Mouse (Mus musculus): Measurements from ENCODE around the gene Nit1. TPM values are rescaled to one million over a fixed set of nuclear protein-coding genes. Genes with fewer than 3 reads are reported as not detected.
A peak's percentile ranks its signal among the peaks of the same experiment; 100 is the strongest.

Gene Nit1
- total and polyA plus RNA-seq, 3 experiments: 39.5 to 51.4 (median 40.8) TPM

- Histone ChIP-seq H3K27ac (ENCODE audit: insufficient read depth, low read depth) (no peak overlapping the region), H3K9ac (ENCODE audit: insufficient read depth, low read depth) (peak overlapping the region; percentile 96; the same call in 1 of the 2 replicates), H3K36me3 (replicated peaks in 1 of 2; ENCODE audit: control insufficient read depth in 1 of 2, insufficient read depth in 1 of 2, low read length in 1 of 2) (peaks cover 17 to 28% of the 10 kb centered on the region in 2 experiments), H3K79me2 (replicated peaks; ENCODE audit: control insufficient read depth, extremely low read depth, insufficient read depth, poor library complexity, severe bottlenecking) (peaks cover 16% of the 10 kb centered on the region), H3K27me3 (replicated peaks) (no peaks in the 10 kb centered on the region), H3K4me2 (ENCODE audit: insufficient read depth, low read depth, poor library complexity, severe bottlenecking) (peak overlapping the region; percentile 48), H3K9me3 (replicated peaks; ENCODE audit: low read length) (no peaks in the 10 kb centered on the region), H3K4me1 (ENCODE audit: control insufficient read depth in 1 of 2, insufficient read depth in 2 of 2) (peaks cover under 1 to 25% of the 10 kb centered on the region in 2 experiments; a peak in 3 of 4 replicates), H3K4me3 (replicated peaks in 1 of 3; ENCODE audit: low read depth in 2 of 3, low read length in 2 of 3, poor library complexity in 1 of 3) (peak overlapping the region; percentile 76 to 78 (median 77))
- DNase-seq (ENCODE audit: extremely low read depth): no peak
- dilution Hi-C loops (cut with MboI; ENCODE audit: extremely low pct_ligation_motif_present, extremely low pct_unique_long_range_greater_than_20kb, low sequenced_read_pairs): no loop called here
- no peak for TF ChIP-seq USF1 (IDR thresholded peaks at IDR 0.05; ENCODE audit: low read depth, low read length)
- no peak for TF ChIP-seq RAD21 (IDR thresholded peaks at IDR 0.05; ENCODE audit: low read depth, low read length)
- TF ChIP-seq ZNF384 (IDR thresholded peaks at IDR 0.05; ENCODE audit: low read depth, low read length): no peak
- no peak for TF ChIP-seq MEF2A (IDR thresholded peaks at IDR 0.05; ENCODE audit: borderline replicate concordance, low read depth, low read length)
- in situ Hi-C loops (cut with MboI; ENCODE audit: low pct_ligation_motif_present, low pct_unique_long_range_greater_than_20kb, low sequenced_read_pairs): no loop called here
Observed at GRCm38 (mm10) chr1:171293351-171293750, 52.1 kb downstream of the Nit1 start.

- Histone ChIP-seq H3K4me2 (ENCODE audit: insufficient read depth, low read depth, poor library complexity, severe bottlenecking) (peak overlapping the region; percentile 75), H3K36me3 (replicated peaks in 1 of 2; ENCODE audit: control insufficient read depth in 1 of 2, insufficient read depth in 1 of 2, low read length in 1 of 2) (peaks cover 40 to 63% of the 10 kb centered on the region in 2 experiments), H3K9me3 (replicated peaks; ENCODE audit: low read length) (no peaks in the 10 kb centered on the region), H3K4me1 (ENCODE audit: control insufficient read depth in 1 of 2, insufficient read depth in 2 of 2) (peaks cover 5 to 39% of the 10 kb centered on the region in 2 experiments; a peak in 3 of 4 replicates), H3K9ac (ENCODE audit: insufficient read depth, low read depth) (no peak overlapping the region), H3K27ac (ENCODE audit: insufficient read depth, low read depth) (no peak overlapping the region), H3K4me3 (replicated peaks in 1 of 3; ENCODE audit: low read depth in 2 of 3, low read length in 2 of 3, poor library complexity in 1 of 3) (no peak overlapping the region), H3K27me3 (replicated peaks) (no peaks in the 10 kb centered on the region), H3K79me2 (replicated peaks; ENCODE audit: control insufficient read depth, extremely low read depth, insufficient read depth, poor library complexity, severe bottlenecking) (peaks cover 18% of the 10 kb centered on the region)
- dilution Hi-C loops (cut with MboI; ENCODE audit: extremely low pct_ligation_motif_present, extremely low pct_unique_long_range_greater_than_20kb, low sequenced_read_pairs) (no loop called here), in situ Hi-C loops (cut with MboI; ENCODE audit: low pct_ligation_motif_present, low pct_unique_long_range_greater_than_20kb, low sequenced_read_pairs) (no loop called here)
- TF ChIP-seq HCFC1 (IDR thresholded peaks at IDR 0.05; ENCODE audit: low read depth, low read length) (no peak), GABPA (IDR thresholded peaks at IDR 0.05; ENCODE audit: insufficient replicate concordance, low read depth, low read length) (no peak), MYC (IDR thresholded peaks at IDR 0.05; ENCODE audit: low read depth, low read length) (no peak), ZC3H11A (IDR thresholded peaks at IDR 0.05; ENCODE audit: low read depth, low read length) (no peak), USF2 (conservative IDR thresholded peaks at IDR 0.05; ENCODE audit: low read depth, low read length) (no peak), ELF1 (IDR thresholded peaks at IDR 0.05; ENCODE audit: low read depth, low read length) (no peak), TCF12 (IDR thresholded peaks at IDR 0.05; ENCODE audit: low read depth, low read length) (no peak), MAZ (IDR thresholded peaks at IDR 0.05; ENCODE audit: low read depth, low read length) (no peak)
- DNase-seq (ENCODE audit: extremely low read depth): no peak
Observed at GRCm38 (mm10) chr1:171288328-171288727, 57.1 kb downstream of the Nit1 start.

Other genes with a start within 250 kb of the Nit1 start
Only the 20 nearest of the 25 such genes appear.
- gene Pcp4l1, start 149.4 kb downstream of the Nit1 start, total RNA-seq (2012; rRNA removed): not detected in 2 replicates
- not detected in 2 replicates for gene Pcp4l1, start 149.4 kb downstream of the Nit1 start, total RNA-seq (2014; rRNA removed)
- not detected in 2 replicates for gene Pcp4l1, start 149.4 kb downstream of the Nit1 start, polyA plus RNA-seq (2012; ENCODE audit: insufficient read length, low read depth)
- 1.2 and 1.6 TPM in 2 replicates for gene Nr1i3, start 131.7 kb downstream of the Nit1 start, total RNA-seq (2012; rRNA removed)
- not detected in 2 replicates for gene Nr1i3, start 131.7 kb downstream of the Nit1 start, total RNA-seq (2014; rRNA removed)
- 0.10 and 0.23 TPM in 2 replicates for gene Nr1i3, start 131.7 kb downstream of the Nit1 start, polyA plus RNA-seq (2012; ENCODE audit: insufficient read length, low read depth)
- 37.1 and 37.6 TPM in 2 replicates for gene Tomm40l, start 123.1 kb downstream of the Nit1 start, total RNA-seq (2012; rRNA removed)
- 34.4 and 36.0 TPM in 2 replicates for gene Tomm40l, start 123.1 kb downstream of the Nit1 start, total RNA-seq (2014; rRNA removed)
- gene Tomm40l, start 123.1 kb downstream of the Nit1 start, polyA plus RNA-seq (2012; ENCODE audit: insufficient read length, low read depth): 24.7 and 32.8 TPM in 2 replicates
- 5.3 and 6.2 TPM in 2 replicates for gene Apoa2, start 120.6 kb downstream of the Nit1 start, total RNA-seq (2012; rRNA removed)
- gene Apoa2, start 120.6 kb downstream of the Nit1 start, total RNA-seq (2014; rRNA removed): 3.0 and 3.7 TPM in 2 replicates
- gene Apoa2, start 120.6 kb downstream of the Nit1 start, polyA plus RNA-seq (2012; ENCODE audit: insufficient read length, low read depth): 3.1 and 4.9 TPM in 2 replicates
- 10.1 and 13.6 TPM in 2 replicates for gene Fcer1g, start 111.3 kb downstream of the Nit1 start, total RNA-seq (2012; rRNA removed)
- gene Fcer1g, start 111.3 kb downstream of the Nit1 start, total RNA-seq (2014; rRNA removed): 22.7 and 31.3 TPM in 2 replicates
- 35.6 and 51.2 TPM in 2 replicates for gene Fcer1g, start 111.3 kb downstream of the Nit1 start, polyA plus RNA-seq (2012; ENCODE audit: insufficient read length, low read depth)
- gene Adamts4, start 95.2 kb downstream of the Nit1 start, total RNA-seq (2012; rRNA removed): 0.13 and 0.25 TPM in 2 replicates
- 0.04 and 0.08 TPM in 2 replicates for gene Adamts4, start 95.2 kb downstream of the Nit1 start, total RNA-seq (2014; rRNA removed)
- gene Adamts4, start 95.2 kb downstream of the Nit1 start, polyA plus RNA-seq (2012; ENCODE audit: insufficient read length, low read depth): 0.09 and 0.19 TPM in 2 replicates
- gene Ndufs2, start 94.3 kb downstream of the Nit1 start, total RNA-seq (2012; rRNA removed): 244 and 265 TPM in 2 replicates
- 239 and 242 TPM in 2 replicates for gene Ndufs2, start 94.3 kb downstream of the Nit1 start, total RNA-seq (2014; rRNA removed)
- 242 and 264 TPM in 2 replicates for gene Ndufs2, start 94.3 kb downstream of the Nit1 start, polyA plus RNA-seq (2012; ENCODE audit: insufficient read length, low read depth)
- gene B4galt3, start 75.3 kb downstream of the Nit1 start, total RNA-seq (2012; rRNA removed): 27.4 and 27.8 TPM in 2 replicates
- gene B4galt3, start 75.3 kb downstream of the Nit1 start, total RNA-seq (2014; rRNA removed): 18.3 and 19.3 TPM in 2 replicates
- gene B4galt3, start 75.3 kb downstream of the Nit1 start, polyA plus RNA-seq (2012; ENCODE audit: insufficient read length, low read depth): 23.1 TPM in 2 replicates
- 12.4 and 13.6 TPM in 2 replicates for gene Ppox, start 64.5 kb downstream of the Nit1 start, total RNA-seq (2012; rRNA removed)
- gene Ppox, start 64.5 kb downstream of the Nit1 start, total RNA-seq (2014; rRNA removed): 10.5 and 13.7 TPM in 2 replicates
- gene Ppox, start 64.5 kb downstream of the Nit1 start, polyA plus RNA-seq (2012; ENCODE audit: insufficient read length, low read depth): 13.9 and 15.1 TPM in 2 replicates
- 13.1 and 14.2 TPM in 2 replicates for gene Usp21, start 57.7 kb downstream of the Nit1 start, total RNA-seq (2012; rRNA removed)
- gene Usp21, start 57.7 kb downstream of the Nit1 start, total RNA-seq (2014; rRNA removed): 7.1 and 8.5 TPM in 2 replicates
- 34.3 and 37.6 TPM in 2 replicates for gene Usp21, start 57.7 kb downstream of the Nit1 start, polyA plus RNA-seq (2012; ENCODE audit: insufficient read length, low read depth)
- 98.4 and 120 TPM in 2 replicates for gene Ufc1, start 50.6 kb downstream of the Nit1 start, total RNA-seq (2012; rRNA removed)
- gene Ufc1, start 50.6 kb downstream of the Nit1 start, total RNA-seq (2014; rRNA removed): 115 and 121 TPM in 2 replicates
- gene Ufc1, start 50.6 kb downstream of the Nit1 start, polyA plus RNA-seq (2012; ENCODE audit: insufficient read length, low read depth): 71.4 and 76.2 TPM in 2 replicates
- 18.7 and 21.5 TPM in 2 replicates for gene Dedd, start 16.5 kb downstream of the Nit1 start, total RNA-seq (2012; rRNA removed)
- gene Dedd, start 16.5 kb downstream of the Nit1 start, total RNA-seq (2014; rRNA removed): 13.1 and 14.5 TPM in 2 replicates
- 34.5 and 35.8 TPM in 2 replicates for gene Dedd, start 16.5 kb downstream of the Nit1 start, polyA plus RNA-seq (2012; ENCODE audit: insufficient read length, low read depth)
- gene Pfdn2, start within 50 bp of the Nit1 start, total RNA-seq (2012; rRNA removed): 25.2 and 28.2 TPM in 2 replicates
- 32.3 and 33.0 TPM in 2 replicates for gene Pfdn2, start within 50 bp of the Nit1 start, total RNA-seq (2014; rRNA removed)
- 292 and 408 TPM in 2 replicates for gene Pfdn2, start within 50 bp of the Nit1 start, polyA plus RNA-seq (2012; ENCODE audit: insufficient read length, low read depth)
- gene Klhdc9, start 15.2 kb upstream of the Nit1 start, total RNA-seq (2012; rRNA removed): 0.08 and 0.13 TPM in 2 replicates
- gene Klhdc9, start 15.2 kb upstream of the Nit1 start, total RNA-seq (2014; rRNA removed): not detected in 2 replicates
- not detected in 2 replicates for gene Klhdc9, start 15.2 kb upstream of the Nit1 start, polyA plus RNA-seq (2012; ENCODE audit: insufficient read length, low read depth)
- 2.1 and 2.7 TPM in 2 replicates for gene Nectin4, start 24.5 kb upstream of the Nit1 start, total RNA-seq (2012; rRNA removed)
- gene Nectin4, start 24.5 kb upstream of the Nit1 start, total RNA-seq (2014; rRNA removed): 0.22 and 0.30 TPM in 2 replicates
- gene Nectin4, start 24.5 kb upstream of the Nit1 start, polyA plus RNA-seq (2012; ENCODE audit: insufficient read length, low read depth): 0.49 and 0.52 TPM in 2 replicates
- 70.8 and 81.4 TPM in 2 replicates for gene Arhgap30, start 43.3 kb upstream of the Nit1 start, total RNA-seq (2012; rRNA removed)
- 52.0 and 55.9 TPM in 2 replicates for gene Arhgap30, start 43.3 kb upstream of the Nit1 start, total RNA-seq (2014; rRNA removed)
- gene Arhgap30, start 43.3 kb upstream of the Nit1 start, polyA plus RNA-seq (2012; ENCODE audit: insufficient read length, low read depth): 78.5 and 85.0 TPM in 2 replicates
- gene Usf1, start 65.7 kb upstream of the Nit1 start, total RNA-seq (2012; rRNA removed): 59.4 and 73.7 TPM in 2 replicates
- gene Usf1, start 65.7 kb upstream of the Nit1 start, total RNA-seq (2014; rRNA removed): 53.8 and 54.9 TPM in 2 replicates
- 37.4 and 39.5 TPM in 2 replicates for gene Usf1, start 65.7 kb upstream of the Nit1 start, polyA plus RNA-seq (2012; ENCODE audit: insufficient read length, low read depth)
- 2.5 and 2.6 TPM in 2 replicates for gene Tstd1, start 73.2 kb upstream of the Nit1 start, total RNA-seq (2012; rRNA removed)
- gene Tstd1, start 73.2 kb upstream of the Nit1 start, total RNA-seq (2014; rRNA removed): 1.2 and 1.4 TPM in 2 replicates
- 3.5 and 4.4 TPM in 2 replicates for gene Tstd1, start 73.2 kb upstream of the Nit1 start, polyA plus RNA-seq (2012; ENCODE audit: insufficient read length, low read depth)
- 1.6 and 1.8 TPM in 2 replicates for gene F11r, start 91.9 kb upstream of the Nit1 start, total RNA-seq (2012; rRNA removed)
- 0.74 and 1.3 TPM in 2 replicates for gene F11r, start 91.9 kb upstream of the Nit1 start, total RNA-seq (2014; rRNA removed)
- 1.3 and 1.4 TPM in 2 replicates for gene F11r, start 91.9 kb upstream of the Nit1 start, polyA plus RNA-seq (2012; ENCODE audit: insufficient read length, low read depth)
- 5.4 and 5.9 TPM in 2 replicates for gene Alyref2, start 157.8 kb upstream of the Nit1 start, total RNA-seq (2012; rRNA removed)
- 4.2 and 4.6 TPM in 2 replicates for gene Alyref2, start 157.8 kb upstream of the Nit1 start, total RNA-seq (2014; rRNA removed)
- 4.9 and 5.3 TPM in 2 replicates for gene Alyref2, start 157.8 kb upstream of the Nit1 start, polyA plus RNA-seq (2012; ENCODE audit: insufficient read length, low read depth)